Mouse (Mus musculus) hindbrain, postnatal 0 days (tissue): ENCODE measurements around the gene Efna3. TPM values are rescaled to one million over a fixed set of nuclear protein-coding genes. Genes with fewer than 3 reads are reported as not detected.

Experiments used
- ATAC-seq: fragments of 200-750 bp; cut with Nextera tagmentation; 2 replicates; pipeline ENCODE4 v1.8.0; 2017; ENCODE audit warnings: mild to moderate bottlenecking, moderate TSS enrichment, moderate library complexity
- DNase-seq: peaks from one replicate; pipeline ENCODE4 v3.0.0-alpha.2; 2015; ENCODE audit warnings: low spot score
- H3K27ac ChIP-seq: fragments of 300-500 bp; sonication (generic); 2 replicates; pipeline ENCODE4 v1.5.1; 2014; ENCODE audit warnings: mild to moderate bottlenecking
- H3K27me3 ChIP-seq: fragments of 300-500 bp; sonication (generic); 2 replicates; pipeline ENCODE4 v1.6.1; 2014; ENCODE audit warnings: low read length, mixed read lengths; ENCODE audit not compliant: insufficient read depth
- H3K36me3 ChIP-seq: fragments of 300-500 bp; sonication (generic); 2 replicates; pipeline ENCODE4 v1.6.1; 2014; ENCODE audit warnings: low read length, mixed read lengths; ENCODE audit not compliant: insufficient read depth
- H3K4me1 ChIP-seq: fragments of 300-500 bp; sonication (generic); 2 replicates; pipeline ENCODE4 v1.6.1; 2014; ENCODE audit warnings: antibody characterized with exemption, low read length, mixed read lengths; ENCODE audit not compliant: insufficient read depth
- H3K4me2 ChIP-seq: fragments of 300-500 bp; sonication (generic); 2 replicates; pipeline ENCODE4 v1.6.1; 2014; ENCODE audit warnings: low read depth, mild to moderate bottlenecking, low read length, moderate library complexity, mixed read lengths
- H3K4me3 ChIP-seq: fragments of 300-500 bp; sonication (generic); 2 replicates; pipeline ENCODE4 v1.5.1; 2014; ENCODE audit warnings: low read length
- H3K9ac ChIP-seq: fragments of 300-500 bp; sonication (generic); replicated peaks from 2 replicates; pipeline ENCODE4 v1.6.1; 2014; ENCODE audit warnings: mild to moderate bottlenecking, low read length, moderate library complexity, mixed read lengths
- H3K9me3 ChIP-seq: fragments of 300-500 bp; sonication (generic); 2 replicates; pipeline ENCODE4 v1.6.1; 2016; ENCODE audit warnings: low read length, mixed read lengths
- CTCF ChIP-seq: IDR thresholded peaks from 2 replicates; pipeline ENCODE4 v1.5.1; 2016; ENCODE audit warnings: antibody characterized with exemption, control low read depth, low read depth
- WGBS: fragments of 180-500 bp; shearing (Covaris S2); extraction: QIAGEN DNeasy Blood & Tissue Kit; methylation state at CpG from one replicate; pipeline ENCODE4 v1.1.7; 2014; 5-methylcytosine and 5-hydroxymethylcytosine counted together
- polyA plus RNA-seq: library from polyadenylated mRNA; unstranded; fragments of >200 nt; fragmentation: Nextera tagmentation; extraction: Ambion mirVana; gene quantifications from 2 replicates; pipeline ENCODE4 v1.2.1, GENCODE M21; 2015
- total RNA-seq: library from RNA; depleted of rRNA; stranded (reverse); fragments of >200 nt; gene quantifications from 2 replicates; pipeline ENCODE4 v1.2.3, GENCODE M21; 2014

Efna3 gene
- total and polyA plus RNA-seq, 2 experiments from 2014 or later: 61.4 to 107 TPM

DNA sequence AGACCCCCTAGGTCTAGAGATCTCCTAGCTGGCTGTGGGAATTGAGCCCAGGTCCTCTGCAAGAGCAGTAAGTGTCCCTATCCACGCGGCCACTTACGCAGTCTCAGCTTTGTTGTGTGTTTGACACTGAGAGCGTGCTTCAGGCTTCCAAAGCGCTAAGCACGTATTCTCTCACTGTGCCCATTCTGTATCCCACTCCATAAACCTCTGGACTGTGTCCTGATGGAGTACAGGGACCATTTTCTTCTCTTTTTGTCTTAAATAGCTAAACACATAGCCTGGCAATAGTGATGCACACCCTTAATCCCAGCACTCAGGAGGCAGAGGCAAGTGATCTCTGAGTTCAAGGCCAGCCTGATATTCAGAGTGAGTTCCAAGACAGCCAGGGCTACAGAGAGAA lies 23.9 kb downstream of the Efna3 start:
- H3K36me3 ChIP-seq: no peaks in the 10 kb centered on the region
- no peak overlapping the region for H3K27ac ChIP-seq
- H3K4me1 ChIP-seq: no peaks in the 10 kb centered on the region
- ATAC-seq (no peak), DNase-seq (no peak)
- TF ChIP-seq CTCF: no peak
- H3K9me3 ChIP-seq: no peaks in the 10 kb centered on the region
- H3K27me3 ChIP-seq: no peaks in the 10 kb centered on the region
- 74% methylated on average over 6 of the region's 6 CpGs for WGBS
- H3K4me3 ChIP-seq: no peak overlapping the region
- H3K4me2 ChIP-seq: no peak overlapping the region
- no peak overlapping the region for H3K9ac ChIP-seq

DNA sequence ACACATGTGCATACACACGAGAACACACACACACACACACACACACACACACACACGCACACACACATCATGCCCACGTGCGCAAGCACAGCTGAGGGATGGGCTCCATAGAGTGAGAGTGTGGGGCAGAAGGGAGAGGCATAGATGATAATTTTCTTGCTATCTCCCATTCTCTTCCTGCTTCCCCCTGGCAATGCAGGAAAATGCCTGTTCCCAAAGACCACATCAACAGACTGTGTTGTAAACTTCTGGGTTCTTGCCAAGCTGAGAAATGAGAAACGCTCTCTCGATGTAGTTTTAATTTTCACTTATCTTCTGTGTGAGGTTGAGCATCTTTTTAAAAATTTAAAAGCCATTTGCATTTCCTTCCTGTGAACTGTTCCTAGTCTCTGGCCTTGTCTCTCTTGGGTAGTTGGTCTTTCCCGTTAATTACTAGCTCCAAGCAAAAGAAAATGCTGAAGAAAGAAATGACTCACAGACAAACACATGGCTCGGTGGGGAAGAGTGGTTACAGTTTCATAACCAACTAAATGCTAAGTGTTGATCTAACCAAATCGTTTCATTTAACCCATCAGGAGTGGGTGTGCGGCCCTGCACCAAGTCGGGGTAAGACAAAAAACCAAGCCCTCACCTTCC lies 25.9 kb downstream of the Efna3 start:
- Histone ChIP-seq H3K4me2 (no peak overlapping the region), H3K36me3 (no peaks in the 10 kb centered on the region), H3K4me3 (no peak overlapping the region), H3K9me3 (no peaks in the 10 kb centered on the region), H3K4me1 (no peaks in the 10 kb centered on the region), H3K27me3 (no peaks in the 10 kb centered on the region), H3K27ac (no peak overlapping the region), H3K9ac (no peak overlapping the region)
- no peak for TF ChIP-seq CTCF
- ATAC-seq (no peak), DNase-seq (no peak)
- 77% methylated on average over 11 of the region's 11 CpGs for WGBS

DNA sequence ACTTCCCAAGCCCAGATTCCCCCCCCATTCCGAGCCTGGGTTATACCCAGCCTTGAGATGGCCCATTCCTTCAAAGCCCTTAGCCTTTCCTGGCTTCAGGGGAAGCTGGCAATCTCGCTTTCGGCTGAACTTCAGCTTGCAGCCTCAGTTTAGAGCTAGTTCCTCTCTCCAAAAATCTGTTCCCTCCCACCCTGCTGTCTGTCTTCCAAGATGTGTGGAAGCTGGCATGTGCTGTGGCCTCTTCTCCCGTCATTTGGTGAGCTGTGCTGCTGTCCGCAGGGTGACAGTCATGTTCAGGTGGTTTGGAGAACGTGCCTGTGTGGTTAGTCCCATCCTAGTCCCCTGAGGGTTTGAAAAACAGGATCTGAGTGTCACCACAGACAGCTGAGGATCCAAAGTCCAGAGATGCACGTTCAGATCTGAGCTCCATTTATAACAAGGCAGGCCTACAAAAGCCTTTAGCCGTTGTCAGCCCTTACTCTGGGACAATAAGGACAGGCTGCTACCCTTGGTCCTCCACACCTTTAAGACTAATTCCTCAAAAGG lies 27.0 kb downstream of the Efna3 start:
- no peak for TF ChIP-seq CTCF
- Histone ChIP-seq H3K4me1 (no peaks in the 10 kb centered on the region), H3K9ac (no peak overlapping the region), H3K4me3 (no peak overlapping the region), H3K36me3 (no peaks in the 10 kb centered on the region), H3K9me3 (no peaks in the 10 kb centered on the region), H3K4me2 (no peak overlapping the region), H3K27me3 (no peaks in the 10 kb centered on the region), H3K27ac (no peak overlapping the region)
- DNase-seq (no peak), ATAC-seq (no peak)
- WGBS: 79% methylated on average over 8 of the region's 8 CpGs

DNA sequence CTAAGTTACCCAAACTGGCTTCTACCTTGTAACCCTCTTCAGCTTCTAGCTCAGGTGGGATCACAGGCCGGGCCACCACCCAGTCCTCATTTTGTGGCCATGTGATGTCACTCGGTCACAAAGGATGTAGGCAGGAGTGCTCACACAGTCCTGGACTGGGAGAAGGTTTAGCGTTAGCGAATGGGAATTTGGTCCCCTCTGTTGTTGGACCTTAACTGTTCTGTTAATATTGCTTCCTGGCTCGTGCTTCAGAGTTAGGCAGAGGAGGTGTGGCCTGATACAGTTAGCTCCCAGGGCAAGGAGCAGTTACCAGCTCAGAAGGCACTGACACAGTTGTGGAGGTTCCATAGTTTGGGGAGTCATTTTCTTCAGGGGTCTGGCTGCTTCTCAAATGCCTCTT lies 28.6 kb downstream of the Efna3 start:
- no peak for TF ChIP-seq CTCF
- no peak overlapping the region for H3K27ac ChIP-seq
- ATAC-seq (no peak), DNase-seq (no peak)
- H3K9me3 ChIP-seq: no peaks in the 10 kb centered on the region
- no peak overlapping the region for H3K9ac ChIP-seq
- H3K36me3 ChIP-seq: no peaks in the 10 kb centered on the region
- H3K27me3 ChIP-seq: no peaks in the 10 kb centered on the region
- 82% methylated on average over 5 of the region's 5 CpGs for WGBS
- H3K4me3 ChIP-seq: no peak overlapping the region
- H3K4me2 ChIP-seq: no peak overlapping the region
- no peaks in the 10 kb centered on the region for H3K4me1 ChIP-seq

DNA sequence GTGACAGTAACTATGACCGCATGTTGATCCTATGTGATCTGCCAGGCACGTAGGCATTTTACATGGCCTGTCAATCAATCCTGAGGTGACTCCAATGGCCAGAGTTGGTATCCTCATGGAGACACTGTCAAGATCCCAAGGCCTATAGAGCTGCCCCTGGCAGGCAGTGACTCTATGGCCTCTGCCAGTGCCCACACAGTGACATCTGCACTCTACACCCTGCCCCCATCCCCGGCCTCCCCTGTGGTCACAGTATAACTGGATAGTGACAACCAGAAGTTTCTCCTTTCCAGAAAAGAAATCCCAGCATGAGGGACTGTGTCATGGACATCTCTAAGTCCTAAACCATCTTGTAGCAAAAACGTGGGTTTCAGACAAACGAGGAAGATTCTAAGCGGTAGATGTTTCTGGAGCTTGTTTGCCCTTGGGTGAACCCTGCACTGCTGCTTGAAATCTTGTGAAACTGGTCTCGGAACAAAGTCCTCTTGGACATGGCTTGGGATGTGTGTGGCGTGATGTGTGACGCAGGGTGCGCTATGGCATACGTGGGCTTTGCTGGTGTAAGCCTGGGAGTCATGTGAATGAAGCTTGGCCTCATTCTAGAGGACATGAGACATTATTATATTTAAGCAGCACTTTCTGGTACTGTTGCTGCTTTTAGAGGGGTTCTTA lies 29.4 kb downstream of the Efna3 start:
- no peak for DNase-seq
- no peak overlapping the region for H3K4me2 ChIP-seq
- H3K4me1 ChIP-seq: no peaks in the 10 kb centered on the region
- no peaks in the 10 kb centered on the region for H3K36me3 ChIP-seq
- no peak for ATAC-seq
- no peak overlapping the region for H3K4me3 ChIP-seq
- no peaks in the 10 kb centered on the region for H3K27me3 ChIP-seq
- no peak for TF ChIP-seq CTCF
- 90% methylated on average over 11 of the region's 11 CpGs for WGBS
- no peaks in the 10 kb centered on the region for H3K9me3 ChIP-seq
- H3K27ac ChIP-seq: no peak overlapping the region
- no peak overlapping the region for H3K9ac ChIP-seq

DNA sequence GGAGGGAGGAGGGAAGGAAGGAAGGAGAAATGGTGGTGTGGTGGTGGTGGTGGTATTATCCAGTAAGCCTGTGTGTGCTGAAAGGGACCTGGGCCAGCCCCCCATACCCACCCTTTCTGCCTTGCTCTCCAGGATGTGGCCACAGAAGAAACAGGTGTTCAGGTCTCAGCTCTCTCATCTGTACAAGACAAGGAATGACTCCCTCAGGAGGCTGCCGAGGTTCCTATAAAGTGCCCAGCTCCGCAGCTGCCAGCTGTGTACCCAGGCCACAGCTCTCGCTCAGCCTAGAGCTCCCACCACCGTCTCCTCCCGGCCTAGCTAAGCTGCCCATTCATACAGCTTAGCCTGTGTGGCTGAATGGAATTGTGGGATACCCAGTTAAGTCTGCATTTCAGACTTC lies 30.5 kb downstream of the Efna3 start:
- WGBS: 70% methylated on average over 5 of the region's 5 CpGs
- no peak for ATAC-seq
- no peak for DNase-seq
- Histone ChIP-seq H3K4me1 (no peaks in the 10 kb centered on the region), H3K9ac (no peak overlapping the region), H3K27me3 (no peaks in the 10 kb centered on the region), H3K36me3 (no peaks in the 10 kb centered on the region), H3K4me2 (no peak overlapping the region), H3K9me3 (no peaks in the 10 kb centered on the region), H3K4me3 (no peak overlapping the region), H3K27ac (no peak overlapping the region)
- TF ChIP-seq CTCF: no peak

DNA sequence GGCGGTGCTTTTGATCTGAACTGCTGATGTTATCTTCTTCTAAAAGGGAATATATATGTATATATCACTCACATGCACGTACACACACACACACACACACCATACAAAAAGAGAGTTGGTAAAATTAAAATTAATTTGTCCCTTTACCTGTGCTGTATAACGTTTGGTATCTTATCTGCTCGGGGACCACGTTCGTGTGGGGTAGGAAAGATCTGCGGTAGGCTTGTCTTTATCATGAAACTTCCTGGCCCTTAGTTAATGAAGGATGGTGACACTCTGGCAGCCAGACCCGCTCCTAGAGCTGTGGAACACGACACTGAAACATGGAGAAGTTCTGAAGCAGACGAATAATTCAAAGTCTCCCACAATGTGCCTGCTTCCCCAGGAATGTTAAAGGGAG lies 30.9 kb downstream of the Efna3 start:
- WGBS: 79% methylated on average over 10 of the region's 10 CpGs
- DNase-seq (no peak), ATAC-seq (no peak)
- no peaks in the 10 kb centered on the region for H3K27me3 ChIP-seq
- no peak overlapping the region for H3K27ac ChIP-seq
- H3K9me3 ChIP-seq: no peaks in the 10 kb centered on the region
- no peaks in the 10 kb centered on the region for H3K36me3 ChIP-seq
- TF ChIP-seq CTCF: no peak
- no peak overlapping the region for H3K4me3 ChIP-seq
- no peak overlapping the region for H3K4me2 ChIP-seq
- H3K9ac ChIP-seq: no peak overlapping the region
- H3K4me1 ChIP-seq: no peaks in the 10 kb centered on the region
